Mouse (Mus musculus): Measurements from ENCODE around the gene Eci1.

DNA sequence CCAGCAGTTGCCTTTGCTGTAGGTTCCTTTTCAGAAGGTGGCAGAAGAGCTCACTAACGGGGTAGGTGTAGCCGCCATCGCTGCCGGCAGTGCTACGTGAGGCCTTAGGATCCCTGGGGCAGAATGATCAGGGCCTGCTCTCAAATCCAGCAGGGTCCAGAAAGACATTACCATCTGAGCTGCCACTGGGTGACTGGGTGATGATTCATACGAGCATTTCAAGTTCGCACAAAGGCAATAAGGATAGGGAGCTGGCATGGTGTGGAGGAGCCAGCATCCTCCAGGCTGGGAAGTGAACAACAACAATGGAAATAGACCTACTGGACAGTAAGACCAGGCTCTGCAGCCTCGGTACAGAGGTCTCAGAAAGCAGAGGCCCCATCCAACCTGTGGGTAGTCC lies 13.9 kb downstream of the Eci1 start:
- TF ChIP-seq CTCF (IDR thresholded peaks at IDR 0.05; ENCODE audit: low read depth), result no peak
- no peak for TF ChIP-seq EP300 (IDR thresholded peaks at IDR 0.05; ENCODE audit: low read depth)
